Mouse (Mus musculus) thymus, adult 2 months (tissue): ENCODE measurements around the gene Def8.

Source experiments
- CTCF ChIP-seq: fragments of 200-500 bp; IDR thresholded peaks from 2 replicates; pipeline ENCODE4 v1.5.1; 2012; ENCODE audit warnings: mild to moderate bottlenecking, control low read depth, low read length, moderate library complexity, borderline replicate concordance; ENCODE audit not compliant: control insufficient read depth, poor library complexity, insufficient read depth; ENCODE audit errors: extremely low read depth
- POLR2A ChIP-seq: fragments of 200-500 bp; IDR thresholded peaks from 2 replicates; pipeline ENCODE4 v1.6.1; 2012; ENCODE audit warnings: mild to moderate bottlenecking, low read length, control low read depth, moderate library complexity; ENCODE audit not compliant: control insufficient read depth, poor library complexity, insufficient read depth; ENCODE audit errors: extremely low read depth

DNA sequence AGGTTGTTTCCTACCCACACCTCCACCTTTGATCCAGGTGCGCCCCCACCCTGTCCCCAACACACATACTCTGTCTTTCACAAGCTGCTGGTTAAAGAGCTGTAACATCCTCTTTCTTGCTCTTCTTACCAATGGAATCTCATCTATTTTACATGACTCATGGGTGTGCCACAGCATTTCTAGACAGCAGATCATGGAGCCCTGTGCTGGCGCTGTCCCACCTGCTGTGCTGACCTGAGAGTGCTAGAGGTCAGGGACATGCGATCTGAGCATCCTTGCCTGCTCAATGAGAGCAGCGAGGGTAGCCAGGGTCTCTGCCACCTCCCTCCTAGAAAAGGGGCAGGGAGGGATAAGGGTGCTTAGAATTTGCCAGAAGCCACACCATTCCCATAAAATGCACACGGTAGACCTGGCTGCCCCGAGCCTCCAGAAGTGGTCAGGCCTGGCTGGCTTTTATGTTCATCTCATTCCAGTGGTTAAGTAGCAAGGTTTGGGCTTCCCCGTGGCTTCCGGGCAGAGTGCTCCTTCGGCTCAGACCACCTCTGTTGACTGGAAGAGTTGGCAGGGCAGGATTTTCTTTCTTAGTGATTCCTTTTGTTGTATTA, 81.4 kb downstream of the Def8 start:
- TF ChIP-seq CTCF (no peak), POLR2A (no peak)
